Mouse (Mus musculus) C2C12 (cell line): ENCODE data around the gene Akt3.

ENCODE experiments used
- CTCF ChIP-seq: IDR thresholded peaks from one replicate; pipeline ENCODE4 v1.5.1; 2011; ENCODE audit not compliant: control insufficient read depth, insufficient read depth, insufficient read length
- MAX ChIP-seq: IDR thresholded peaks from one replicate; pipeline ENCODE4 v1.6.1; 2011; ENCODE audit warnings: mild to moderate bottlenecking, control low read depth

DNA sequence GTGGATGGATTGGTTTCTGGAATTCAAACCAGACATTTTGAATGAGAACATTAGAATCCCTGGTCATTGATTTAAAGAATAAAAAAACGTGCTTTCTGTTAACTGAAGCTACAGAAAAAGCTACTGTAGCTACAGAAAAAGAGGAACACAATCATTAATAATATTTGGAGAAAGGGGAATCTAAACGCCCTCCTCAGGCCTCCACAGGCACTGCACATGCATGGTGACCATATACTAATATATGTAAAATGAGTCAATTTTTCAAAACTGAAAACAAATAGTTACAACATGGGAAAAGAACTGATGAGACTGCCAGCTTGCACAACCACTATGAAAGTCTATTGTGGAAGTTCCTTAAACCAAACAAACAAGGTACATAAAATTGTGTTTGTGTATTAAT, 21.3 kb downstream of the Akt3 start:
- TF ChIP-seq MAX (no peak), CTCF (no peak)
